Mouse (Mus musculus) cerebellum, postnatal 10 days (tissue): ENCODE results near the gene D130052B06Rik.

ENCODE experiments used
- DNase-seq, 2 experiments: peaks; one replicate each; pipeline ENCODE4 v3.0.0; 2021; ENCODE audit warnings: mixed read lengths in 2 of 2

The D130052B06Rik gene

GRCm38 (mm10) chr11:33598986-33599385 is at the start of gene D130052B06Rik:
Gene D130052B06Rik, plus strand, starts transcription at chr11:33599302.
- peak in 1 of 2 experiments; percentile 26 for DNase-seq

GRCm38 (mm10) chr11:33550861-33551560 is 48.1 kb upstream of the D130052B06Rik start:
- no peak for DNase-seq

- peak; percentile 51 to 63 for DNase-seq
Measured at GRCm38 (mm10) chr11:33554123-33554522, 45.0 kb upstream of the D130052B06Rik start.

GRCm38 (mm10) chr11:33563921-33564320 is 35.2 kb upstream of the D130052B06Rik start:
- DNase-seq = no peak

GRCm38 (mm10) chr11:33570413-33570812 is 28.7 kb upstream of the D130052B06Rik start:
- peak; percentile 54 to 58 for DNase-seq

GRCm38 (mm10) chr11:33574944-33575343 is 24.2 kb upstream of the D130052B06Rik start:
- DNase-seq = peak in 1 of 2 experiments; percentile 11

GRCm38 (mm10) chr11:33578859-33579258 is 20.2 kb upstream of the D130052B06Rik start, which contains the start of gene Gabrp:
Gene Gabrp, minus strand, starts transcription at chr11:33578959.
- DNase-seq = no peak

GRCm38 (mm10) chr11:33579621-33580020 is 19.5 kb upstream of the D130052B06Rik start:
- peak in 1 of 2 experiments; percentile 10 for DNase-seq

GRCm38 (mm10) chr11:33586614-33587013 is 12.5 kb upstream of the D130052B06Rik start:
- no peak for DNase-seq

GRCm38 (mm10) chr11:33590771-33591170 is 8.3 kb upstream of the D130052B06Rik start:
- DNase-seq = no peak

GRCm38 (mm10) chr11:33592826-33593225 is 6.3 kb upstream of the D130052B06Rik start:
- DNase-seq = no peak

GRCm38 (mm10) chr11:33596655-33597054 is 2.4 kb upstream of the D130052B06Rik start:
- no peak for DNase-seq

GRCm38 (mm10) chr11:33603174-33603573 is 4.1 kb downstream of the D130052B06Rik start:
- no peak for DNase-seq

GRCm38 (mm10) chr11:33607784-33608183 is 8.7 kb downstream of the D130052B06Rik start:
- no peak for DNase-seq

GRCm38 (mm10) chr11:33614218-33614617 is 15.1 kb downstream of the D130052B06Rik start:
- peak; percentile 83 to 86 for DNase-seq

GRCm38 (mm10) chr11:33627136-33627742 is 28.1 kb downstream of the D130052B06Rik start:
- peak in 1 of 2 experiments; percentile 32 for DNase-seq

- DNase-seq = no peak
Measured at GRCm38 (mm10) chr11:33637107-33637506, 38.0 kb downstream of the D130052B06Rik start.

GRCm38 (mm10) chr11:33649358-33649757 is 50.3 kb downstream of the D130052B06Rik start:
- no peak for DNase-seq

GRCm38 (mm10) chr11:33654485-33654884 is 55.4 kb downstream of the D130052B06Rik start:
- no peak for DNase-seq

- no peak for DNase-seq
Measured at GRCm38 (mm10) chr11:33655221-33655620, 56.1 kb downstream of the D130052B06Rik start.

GRCm38 (mm10) chr11:33655861-33656593 is 56.9 kb downstream of the D130052B06Rik start:
- DNase-seq = no peak

- no peak for DNase-seq
Measured at GRCm38 (mm10) chr11:33660016-33660913, 61.2 kb downstream of the D130052B06Rik start.
